Mouse (Mus musculus): ENCODE results near the gene Mei1. TPM values are rescaled to one million over a fixed set of nuclear protein-coding genes. Genes with fewer than 3 reads are reported as not detected.

The Mei1 gene
- not detected in 2 replicates for polyA plus RNA-seq (2015; fragmentation: Nextera tagmentation; extraction: Ambion mirVana)

DNA sequence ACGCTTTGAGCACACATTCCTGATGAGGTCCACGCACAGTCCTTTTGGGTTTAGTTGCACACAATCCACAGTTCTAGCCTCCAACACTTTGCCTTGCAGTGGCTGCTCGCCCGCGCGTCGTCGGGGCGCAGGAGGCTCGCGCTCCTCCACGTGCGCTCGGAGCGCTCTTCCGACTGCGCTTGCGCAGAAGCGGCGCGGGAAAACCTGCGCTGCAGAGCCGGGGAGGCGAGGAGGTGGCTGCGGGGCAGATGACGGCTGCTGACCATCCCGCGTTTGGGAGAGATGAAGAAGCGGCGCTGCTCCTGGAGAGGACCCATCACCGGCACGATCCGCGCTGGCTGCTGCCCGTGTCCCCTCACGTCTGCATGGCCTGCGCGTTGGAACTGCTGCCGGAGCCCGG, at the start of gene Mei1:
Gene Mei1 (plus strand): TSS at position 99 of the 400 bp plus-strand sequence.
- peaks cover 44% of the 10 kb centered on the region for H3K27me3 ChIP-seq (replicated peaks)
- no peaks in the 10 kb centered on the region for H3K36me3 ChIP-seq
- H3K4me1 ChIP-seq (replicated peaks) = peaks cover 5% of the 10 kb centered on the region; the same call in 1 of the 2 replicates
- peak within 1 kb of the TSS; percentile 46 for H3K4me2 ChIP-seq (replicated peaks)
- H3K4me3 ChIP-seq (replicated peaks) = no peak within 1 kb of the TSS
- no peak within 1 kb of the TSS for H3K9ac ChIP-seq
- no peaks in the 10 kb centered on the region for H3K9me3 ChIP-seq
- WGBS = 19% methylated on average over 40 of the region's 40 CpGs
- no peak for ATAC-seq
- H3K27ac ChIP-seq = no peak within 1 kb of the TSS

DNA sequence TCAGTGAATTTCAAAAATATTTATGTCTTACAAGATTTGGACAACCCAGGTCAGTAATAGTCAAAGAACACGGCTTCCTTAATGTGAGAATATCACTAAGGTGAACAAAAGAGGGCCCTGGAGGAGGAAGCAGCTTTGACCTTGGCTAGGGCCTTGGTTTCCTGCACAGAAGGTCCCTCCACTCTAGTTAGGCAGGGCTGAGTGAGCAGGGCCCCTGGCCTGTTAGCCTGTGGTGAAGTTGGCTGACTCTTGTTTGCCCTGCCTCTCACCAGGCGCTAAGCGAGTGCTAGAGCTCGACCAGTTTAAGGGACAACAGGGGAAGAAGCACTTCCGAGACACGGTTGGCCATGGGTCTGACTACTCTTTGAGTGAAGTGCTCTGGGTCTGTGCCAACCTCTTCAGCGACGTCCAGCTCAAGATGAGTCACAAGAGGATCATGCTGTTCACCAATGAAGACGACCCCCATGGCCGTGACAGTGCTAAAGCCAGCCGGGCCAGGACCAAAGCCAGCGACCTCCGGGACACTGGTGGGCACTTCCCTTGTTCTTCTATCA, 47.2 kb upstream of the Mei1 start:
- Histone ChIP-seq H3K4me2 (replicated peaks) (no peak overlapping the region), H3K9me3 (no peaks in the 10 kb centered on the region), H3K4me3 (replicated peaks) (no peak overlapping the region), H3K27me3 (replicated peaks) (no peaks in the 10 kb centered on the region), H3K9ac (no peak overlapping the region), H3K27ac (no peak overlapping the region), H3K4me1 (replicated peaks) (no peaks in the 10 kb centered on the region), H3K36me3 (peaks cover 36% of the 10 kb centered on the region)
- ATAC-seq = no peak
- WGBS = 84% methylated on average over 13 of the region's 13 CpGs

DNA sequence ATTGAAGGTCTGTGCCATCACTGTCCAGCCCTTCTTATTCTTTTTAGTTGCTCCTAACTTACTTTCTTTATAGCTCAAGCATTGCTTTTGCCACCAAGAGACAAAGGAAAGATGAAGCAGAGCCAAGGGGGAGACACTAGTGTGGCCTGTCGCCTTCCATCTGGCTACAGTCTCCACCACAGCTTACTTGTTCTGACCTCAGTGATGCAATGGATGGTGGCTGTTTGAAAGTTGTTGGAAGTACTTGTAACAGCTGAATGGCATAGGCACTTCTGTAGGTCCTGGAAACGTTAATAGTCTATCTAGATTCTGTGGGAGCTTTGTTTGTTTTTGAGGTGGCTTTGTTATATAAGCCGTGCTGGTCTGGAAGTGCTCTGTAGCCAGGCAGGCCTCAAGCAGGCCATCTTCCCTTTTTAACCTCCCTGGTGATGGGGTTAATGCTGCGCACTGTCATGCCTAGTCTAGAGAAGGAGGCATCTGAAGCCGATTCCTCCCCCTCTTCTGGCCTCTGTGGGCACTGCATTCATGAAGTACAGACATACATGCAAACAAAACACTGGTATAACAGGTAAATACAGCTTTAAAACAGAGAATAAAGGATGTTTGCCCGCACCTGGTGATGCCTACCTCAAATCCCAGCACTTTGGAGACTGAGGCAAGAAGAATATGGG, 45.7 kb upstream of the Mei1 start:
- Histone ChIP-seq H3K4me2 (replicated peaks) (no peak overlapping the region), H3K36me3 (peaks cover 36% of the 10 kb centered on the region), H3K27ac (no peak overlapping the region), H3K9me3 (no peaks in the 10 kb centered on the region), H3K9ac (no peak overlapping the region), H3K27me3 (replicated peaks) (no peaks in the 10 kb centered on the region), H3K4me3 (replicated peaks) (no peak overlapping the region), H3K4me1 (replicated peaks) (no peaks in the 10 kb centered on the region)
- 83% methylated on average over 6 of the region's 6 CpGs for WGBS
- no peak for ATAC-seq

DNA sequence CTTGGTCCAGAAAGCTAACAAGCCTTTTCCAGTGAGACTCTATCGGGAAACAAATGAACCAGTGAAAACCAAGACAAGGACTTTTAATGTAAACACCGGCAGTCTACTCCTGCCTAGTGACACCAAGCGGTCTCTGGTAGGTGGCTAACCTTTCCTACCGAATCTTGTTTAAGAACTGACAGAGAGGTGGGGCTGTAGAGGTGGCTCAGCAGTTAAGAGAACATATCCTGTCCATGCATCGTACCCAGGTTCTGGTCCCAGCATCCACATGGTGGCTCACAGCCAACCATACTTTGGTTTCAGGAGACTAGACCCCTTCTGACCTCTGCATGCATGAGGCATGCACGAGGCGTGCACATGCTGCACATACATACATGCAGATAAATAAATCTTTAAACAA, 42.5 kb upstream of the Mei1 start:
- H3K27ac ChIP-seq = no peak overlapping the region
- WGBS = 87% methylated on average over 7 of the region's 7 CpGs
- H3K36me3 ChIP-seq = peaks cover 44% of the 10 kb centered on the region
- H3K27me3 ChIP-seq (replicated peaks) = no peaks in the 10 kb centered on the region
- H3K4me2 ChIP-seq (replicated peaks) = no peak overlapping the region
- H3K4me1 ChIP-seq (replicated peaks) = no peaks in the 10 kb centered on the region
- H3K9me3 ChIP-seq = no peaks in the 10 kb centered on the region
- H3K4me3 ChIP-seq (replicated peaks) = no peak overlapping the region
- no peak for ATAC-seq
- no peak overlapping the region for H3K9ac ChIP-seq

DNA sequence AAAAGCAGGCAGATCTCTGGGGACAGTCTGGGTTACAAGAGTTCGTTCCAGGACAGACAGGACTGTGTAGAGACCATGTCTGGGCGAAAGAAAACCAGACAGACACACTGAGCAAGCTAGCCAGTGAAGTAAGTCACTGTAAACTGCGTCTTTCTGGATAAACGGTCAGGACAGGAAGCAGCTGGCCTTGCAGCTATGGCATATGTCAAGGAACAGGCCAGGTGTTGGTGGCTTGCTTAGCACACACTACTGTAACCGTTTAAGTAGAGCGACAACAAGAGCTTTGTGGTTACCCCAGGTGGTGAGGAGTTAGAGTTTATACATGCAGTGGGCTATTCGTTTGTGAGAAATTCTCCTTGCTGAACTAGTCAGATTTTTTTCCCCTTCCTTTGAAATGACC, 42.1 kb upstream of the Mei1 start:
- no peak overlapping the region for H3K4me3 ChIP-seq (replicated peaks)
- ATAC-seq = no peak
- H3K36me3 ChIP-seq = peaks cover 44% of the 10 kb centered on the region
- H3K9ac ChIP-seq = no peak overlapping the region
- H3K27me3 ChIP-seq (replicated peaks) = no peaks in the 10 kb centered on the region
- H3K4me1 ChIP-seq (replicated peaks) = no peaks in the 10 kb centered on the region
- no peak overlapping the region for H3K4me2 ChIP-seq (replicated peaks)
- no peaks in the 10 kb centered on the region for H3K9me3 ChIP-seq
- H3K27ac ChIP-seq = no peak overlapping the region
- 75% methylated on average over 7 of the region's 7 CpGs for WGBS

DNA sequence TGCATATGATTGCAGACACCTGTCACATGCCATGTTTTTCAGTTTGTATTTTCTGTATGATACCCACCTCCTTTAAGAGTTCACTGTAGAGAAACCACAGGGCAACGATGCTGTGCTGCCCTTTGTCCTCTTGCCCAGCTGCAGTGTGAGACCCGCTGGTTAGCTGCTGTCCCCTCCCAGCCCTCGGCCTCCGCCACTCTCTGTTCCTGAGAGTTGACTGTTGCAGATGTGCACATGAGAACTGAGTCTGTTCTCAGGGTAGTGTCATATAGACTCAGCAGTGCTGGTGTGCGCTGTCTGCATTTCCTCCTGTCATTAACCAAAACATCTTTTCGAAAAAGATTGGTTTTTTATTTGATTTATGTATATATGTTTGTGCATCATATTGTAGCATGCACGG, 37.4 kb upstream of the Mei1 start:
- H3K4me1 ChIP-seq (replicated peaks) = no peaks in the 10 kb centered on the region
- no peaks in the 10 kb centered on the region for H3K9me3 ChIP-seq
- no peak overlapping the region for H3K4me3 ChIP-seq (replicated peaks)
- 89% methylated on average over 7 of the region's 7 CpGs for WGBS
- H3K27me3 ChIP-seq (replicated peaks) = no peaks in the 10 kb centered on the region
- H3K36me3 ChIP-seq = peaks cover 15% of the 10 kb centered on the region
- ATAC-seq = no peak
- no peak overlapping the region for H3K9ac ChIP-seq
- no peak overlapping the region for H3K4me2 ChIP-seq (replicated peaks)
- H3K27ac ChIP-seq = no peak overlapping the region

DNA sequence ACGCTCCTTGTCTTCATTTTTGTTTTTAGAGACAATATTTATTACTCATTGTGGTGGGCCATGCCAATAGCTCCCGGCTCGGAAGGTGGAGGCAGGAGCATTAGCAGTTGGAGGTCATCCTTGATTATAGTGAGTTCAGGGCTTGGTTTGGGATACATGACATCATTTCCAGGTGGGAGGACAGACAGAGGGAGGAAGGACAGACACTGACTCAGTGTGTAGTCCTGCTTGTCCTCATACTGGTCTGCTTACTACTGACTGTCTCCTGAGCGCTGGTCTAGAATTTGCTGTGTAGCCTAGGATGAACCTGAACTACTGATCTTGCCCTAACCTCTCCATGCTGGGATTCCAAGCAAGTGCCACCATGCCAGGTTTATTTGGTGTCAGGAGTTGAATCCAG, 36.0 kb upstream of the Mei1 start, which contains the start of gene Desi1:
Gene Desi1 (minus strand): TSS at position 101 of the 400 bp plus-strand sequence.
- Histone ChIP-seq H3K36me3 (peaks cover 17% of the 10 kb centered on the region), H3K4me2 (replicated peaks) (no peak within 1 kb of the TSS), H3K4me1 (replicated peaks) (no peaks in the 10 kb centered on the region), H3K9ac (no peak within 1 kb of the TSS), H3K27me3 (replicated peaks) (no peaks in the 10 kb centered on the region), H3K9me3 (no peaks in the 10 kb centered on the region), H3K4me3 (replicated peaks) (no peak within 1 kb of the TSS), H3K27ac (no peak within 1 kb of the TSS)
- no peak for ATAC-seq
- 95% methylated on average over 4 of the region's 4 CpGs for WGBS

- no peak for ATAC-seq
- peaks cover 21% of the 10 kb centered on the region for H3K36me3 ChIP-seq
- WGBS = 79% methylated on average over 12 of the region's 12 CpGs
- H3K9me3 ChIP-seq = no peaks in the 10 kb centered on the region
- H3K4me3 ChIP-seq (replicated peaks) = no peak overlapping the region
- H3K4me2 ChIP-seq (replicated peaks) = no peak overlapping the region
- no peak overlapping the region for H3K27ac ChIP-seq
- H3K4me1 ChIP-seq (replicated peaks) = no peaks in the 10 kb centered on the region
- no peak overlapping the region for H3K9ac ChIP-seq
- H3K27me3 ChIP-seq (replicated peaks) = no peaks in the 10 kb centered on the region
Observed at GRCm38 (mm10) chr15:82035904-82036689, 33.7 kb upstream of the Mei1 start.

GRCm38 (mm10) chr15:82040650-82041049, 29.1 kb upstream of the Mei1 start:
- 94% methylated on average over 1 of the region's 1 CpGs for WGBS
- H3K4me2 ChIP-seq (replicated peaks) = no peak overlapping the region
- 0 out of 2 replicates have a peak, but pooled peaks have one; percentile 56 for ATAC-seq
- H3K27ac ChIP-seq = no peak overlapping the region
- no peaks in the 10 kb centered on the region for H3K9me3 ChIP-seq
- no peaks in the 10 kb centered on the region for H3K27me3 ChIP-seq (replicated peaks)
- H3K4me1 ChIP-seq (replicated peaks) = no peaks in the 10 kb centered on the region
- no peak overlapping the region for H3K9ac ChIP-seq
- H3K36me3 ChIP-seq = peaks cover 19% of the 10 kb centered on the region
- no peak overlapping the region for H3K4me3 ChIP-seq (replicated peaks)

DNA sequence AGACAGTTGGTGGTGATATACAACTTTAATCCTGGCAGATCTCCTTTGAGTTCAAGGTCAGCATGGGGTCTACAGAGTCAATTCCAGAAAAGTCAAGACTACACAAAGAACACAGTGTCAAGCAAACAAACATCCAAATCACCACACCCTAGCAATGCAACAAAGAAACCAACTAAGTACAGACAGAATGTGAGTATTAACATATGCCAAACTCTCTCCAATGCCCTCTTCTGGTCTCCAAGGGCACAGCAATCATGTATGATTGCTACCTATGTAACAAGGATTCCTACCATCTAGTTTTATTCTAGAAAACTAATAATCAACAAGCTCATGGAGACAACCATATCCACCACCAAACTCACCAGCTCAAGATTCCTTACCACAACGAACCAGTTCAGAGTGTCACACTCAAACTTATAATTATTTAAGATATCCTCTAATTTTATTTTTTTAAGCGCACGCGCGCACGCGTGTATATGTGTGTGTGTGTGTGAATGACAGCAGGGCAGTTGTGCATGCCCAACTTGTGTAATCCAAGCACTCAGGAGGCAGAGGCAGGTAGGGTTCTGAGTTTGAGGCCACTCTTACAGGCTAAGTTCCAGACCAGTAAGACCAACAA, 25.5 kb upstream of the Mei1 start:
- no peak for ATAC-seq
- no peaks in the 10 kb centered on the region for H3K9me3 ChIP-seq
- H3K4me3 ChIP-seq (replicated peaks) = no peak overlapping the region
- H3K4me2 ChIP-seq (replicated peaks) = no peak overlapping the region
- 97% methylated on average over 7 of the region's 7 CpGs for WGBS
- H3K36me3 ChIP-seq = peaks cover 12% of the 10 kb centered on the region
- H3K27me3 ChIP-seq (replicated peaks) = no peaks in the 10 kb centered on the region
- H3K4me1 ChIP-seq (replicated peaks) = peaks cover 8% of the 10 kb centered on the region; the same call in 1 of the 2 replicates
- no peak overlapping the region for H3K9ac ChIP-seq
- no peak overlapping the region for H3K27ac ChIP-seq

- Histone ChIP-seq H3K27ac (peak overlapping the region; percentile 90; the same call in 1 of the 2 replicates), H3K27me3 (replicated peaks) (no peaks in the 10 kb centered on the region), H3K36me3 (no peaks in the 10 kb centered on the region), H3K4me1 (replicated peaks) (peaks cover 8% of the 10 kb centered on the region; the same call in 1 of the 2 replicates), H3K4me3 (replicated peaks) (peak overlapping the region; percentile 96), H3K9ac (peak overlapping the region; percentile 88), H3K4me2 (replicated peaks) (peak overlapping the region; percentile 78), H3K9me3 (no peaks in the 10 kb centered on the region)
- peak; percentile 42 for ATAC-seq
- WGBS = 2% methylated on average over 26 of the region's 26 CpGs
Observed at GRCm38 (mm10) chr15:82046246-82046891, 23.4 kb upstream of the Mei1 start.
